Mouse (Mus musculus): ENCODE measurements at regions not wholly inside any gene's neighbourhood (a gene's known extent, or its start where the extent isn't known, plus 50 kb on each side); places are given as distances from the start of the nearest gene placed in this dataset.

GRCm38 (mm10) chr6:95939052-95939451 lies 173.9 kb upstream of the Fam19a1 start:
- H3K9ac ChIP-seq: no peak overlapping the region
- H3K36me3 ChIP-seq: no peaks in the 10 kb centered on the region
- WGBS: 39% methylated on average over 4 of the region's 4 CpGs
- H3K27me3 ChIP-seq: no peaks in the 10 kb centered on the region
- H3K4me3 ChIP-seq: no peak overlapping the region
- peak; percentile 80; the same call in 1 of the 2 replicates for ATAC-seq (ENCODE audit: borderline replicate concordance, extremely low read depth, low FRiP score, low TSS enrichment)
- H3K4me1 ChIP-seq: peaks cover 7% of the 10 kb centered on the region; the same call in 1 of the 2 replicates
- H3K4me2 ChIP-seq: no peak overlapping the region
- no peaks in the 10 kb centered on the region for H3K9me3 ChIP-seq
- H3K27ac ChIP-seq: no peak overlapping the region

GRCm38 (mm10) chr6:95960745-95961144 lies 152.2 kb upstream of the Fam19a1 start:
- no peak overlapping the region for H3K27ac ChIP-seq
- 84% methylated on average over 1 of the region's 1 CpGs for WGBS
- ATAC-seq (ENCODE audit: borderline replicate concordance, extremely low read depth, low FRiP score, low TSS enrichment): no peak

GRCm38 (mm10) chr6:95966231-95966630 lies 146.7 kb upstream of the Fam19a1 start:
- H3K27ac ChIP-seq: no peak overlapping the region
- no peaks in the 10 kb centered on the region for H3K36me3 ChIP-seq
- H3K9me3 ChIP-seq: no peaks in the 10 kb centered on the region
- no peak overlapping the region for H3K9ac ChIP-seq
- H3K4me3 ChIP-seq: no peak overlapping the region
- no peak for ATAC-seq (ENCODE audit: borderline replicate concordance, extremely low read depth, low FRiP score, low TSS enrichment)
- 34% methylated on average over 2 of the region's 2 CpGs for WGBS
- no peak overlapping the region for H3K4me2 ChIP-seq
- H3K27me3 ChIP-seq: no peaks in the 10 kb centered on the region
- no peaks in the 10 kb centered on the region for H3K4me1 ChIP-seq

More at GRCm38 (mm10) chr6:95960745-95961144, 152.2 kb upstream of the Fam19a1 start:
- H3K4me3 ChIP-seq: no peak overlapping the region
- no peaks in the 10 kb centered on the region for H3K9me3 ChIP-seq
- H3K4me1 ChIP-seq: no peaks in the 10 kb centered on the region
- no peaks in the 10 kb centered on the region for H3K36me3 ChIP-seq
- H3K9ac ChIP-seq: no peak overlapping the region
- no peak overlapping the region for H3K4me2 ChIP-seq
- H3K27me3 ChIP-seq: no peaks in the 10 kb centered on the region

- WGBS: 88% methylated on average over 2 of the region's 2 CpGs
- no peaks in the 10 kb centered on the region for H3K4me1 ChIP-seq
- no peak overlapping the region for H3K4me2 ChIP-seq
- H3K9me3 ChIP-seq: no peaks in the 10 kb centered on the region
- no peak overlapping the region for H3K27ac ChIP-seq
- no peak for ATAC-seq (ENCODE audit: borderline replicate concordance, extremely low read depth, low FRiP score, low TSS enrichment)
- no peak overlapping the region for H3K4me3 ChIP-seq
- H3K36me3 ChIP-seq: no peaks in the 10 kb centered on the region
- no peaks in the 10 kb centered on the region for H3K27me3 ChIP-seq
- no peak overlapping the region for H3K9ac ChIP-seq
Observed at GRCm38 (mm10) chr6:95975994-95976393, 137.0 kb upstream of the Fam19a1 start.

GRCm38 (mm10) chr6:95997037-95997436 lies 115.9 kb upstream of the Fam19a1 start:
- Histone ChIP-seq H3K4me1 (peaks cover 7% of the 10 kb centered on the region; the same call in 1 of the 2 replicates), H3K4me3 (no peak overlapping the region), H3K4me2 (no peak overlapping the region), H3K27ac (0 out of 2 replicates have a peak overlapping the region, but pooled peaks have one; percentile 22), H3K9me3 (no peaks in the 10 kb centered on the region), H3K9ac (no peak overlapping the region), H3K27me3 (no peaks in the 10 kb centered on the region), H3K36me3 (no peaks in the 10 kb centered on the region)
- ATAC-seq (ENCODE audit: borderline replicate concordance, extremely low read depth, low FRiP score, low TSS enrichment): no peak
- 73% methylated on average over 2 of the region's 2 CpGs for WGBS

- WGBS: 21% methylated on average over 3 of the region's 3 CpGs
- H3K4me1 ChIP-seq: peaks cover 7% of the 10 kb centered on the region; the same call in 1 of the 2 replicates
- H3K27me3 ChIP-seq: no peaks in the 10 kb centered on the region
- H3K36me3 ChIP-seq: no peaks in the 10 kb centered on the region
- no peak overlapping the region for H3K4me2 ChIP-seq
- no peak overlapping the region for H3K9ac ChIP-seq
- peak overlapping the region; percentile 22; the same call in 1 of the 2 replicates for H3K27ac ChIP-seq
- no peak for ATAC-seq (ENCODE audit: borderline replicate concordance, extremely low read depth, low FRiP score, low TSS enrichment)
- H3K9me3 ChIP-seq: no peaks in the 10 kb centered on the region
- H3K4me3 ChIP-seq: no peak overlapping the region
Observed at GRCm38 (mm10) chr6:95997741-95998140, 115.2 kb upstream of the Fam19a1 start.

GRCm38 (mm10) chr6:95999441-95999840 lies 113.5 kb upstream of the Fam19a1 start:
- no peak overlapping the region for H3K9ac ChIP-seq
- H3K4me1 ChIP-seq: peaks cover 7% of the 10 kb centered on the region; the same call in 1 of the 2 replicates
- H3K27ac ChIP-seq: no peak overlapping the region
- H3K4me3 ChIP-seq: no peak overlapping the region
- ATAC-seq (ENCODE audit: borderline replicate concordance, extremely low read depth, low FRiP score, low TSS enrichment): no peak
- 61% methylated on average over 5 of the region's 5 CpGs for WGBS
- no peak overlapping the region for H3K4me2 ChIP-seq
- H3K36me3 ChIP-seq: no peaks in the 10 kb centered on the region
- H3K9me3 ChIP-seq: no peaks in the 10 kb centered on the region
- no peaks in the 10 kb centered on the region for H3K27me3 ChIP-seq

- 77% methylated on average over 10 of the region's 10 CpGs for WGBS
- no peak for ATAC-seq (ENCODE audit: borderline replicate concordance, extremely low read depth, low FRiP score, low TSS enrichment)
Observed at GRCm38 (mm10) chr6:96000011-96000476, 112.9 kb upstream of the Fam19a1 start.

GRCm38 (mm10) chr6:96011299-96011698 lies 101.7 kb upstream of the Fam19a1 start:
- no peak overlapping the region for H3K4me3 ChIP-seq
- H3K9me3 ChIP-seq: no peaks in the 10 kb centered on the region

More at GRCm38 (mm10) chr6:96000011-96000476, 112.9 kb upstream of the Fam19a1 start:
- no peak overlapping the region for H3K4me3 ChIP-seq
- no peak overlapping the region for H3K9ac ChIP-seq
- H3K9me3 ChIP-seq: no peaks in the 10 kb centered on the region
- no peak overlapping the region for H3K4me2 ChIP-seq
- H3K27ac ChIP-seq: no peak overlapping the region
- H3K4me1 ChIP-seq: peaks cover 7% of the 10 kb centered on the region; the same call in 1 of the 2 replicates
- H3K27me3 ChIP-seq: no peaks in the 10 kb centered on the region
- no peaks in the 10 kb centered on the region for H3K36me3 ChIP-seq

GRCm38 (mm10) chr6:96028022-96028704 lies 84.8 kb upstream of the Fam19a1 start:
- peaks cover 8% of the 10 kb centered on the region; the same call in 1 of the 2 replicates for H3K4me1 ChIP-seq
- H3K4me3 ChIP-seq: no peak overlapping the region
- peak overlapping the region; percentile 67 for H3K27ac ChIP-seq
- H3K9me3 ChIP-seq: no peaks in the 10 kb centered on the region
- 35% methylated on average over 7 of the region's 7 CpGs for WGBS
- no peaks in the 10 kb centered on the region for H3K36me3 ChIP-seq
- no peak overlapping the region; the same call in 1 of the 2 replicates for H3K4me2 ChIP-seq
- H3K9ac ChIP-seq: no peak overlapping the region
- ATAC-seq (ENCODE audit: borderline replicate concordance, extremely low read depth, low FRiP score, low TSS enrichment): peak; percentile 86; the same call in 1 of the 2 replicates
- no peaks in the 10 kb centered on the region for H3K27me3 ChIP-seq

More at GRCm38 (mm10) chr6:96011299-96011698, 101.7 kb upstream of the Fam19a1 start:
- Histone ChIP-seq H3K4me2 (no peak overlapping the region), H3K27ac (no peak overlapping the region), H3K9ac (no peak overlapping the region), H3K36me3 (no peaks in the 10 kb centered on the region), H3K27me3 (no peaks in the 10 kb centered on the region), H3K4me1 (no peaks in the 10 kb centered on the region)
- ATAC-seq (ENCODE audit: borderline replicate concordance, extremely low read depth, low FRiP score, low TSS enrichment): no peak
- WGBS: 61% methylated on average over 5 of the region's 5 CpGs

GRCm38 (mm10) chr6:96043711-96044110 lies 69.2 kb upstream of the Fam19a1 start:
- Histone ChIP-seq H3K9me3 (no peaks in the 10 kb centered on the region), H3K27me3 (no peaks in the 10 kb centered on the region), H3K27ac (no peak overlapping the region), H3K4me2 (0 out of 2 replicates have a peak overlapping the region, but pooled peaks have one; percentile 22), H3K4me1 (no peaks in the 10 kb centered on the region; the same call in 1 of the 2 replicates), H3K36me3 (no peaks in the 10 kb centered on the region), H3K4me3 (no peak overlapping the region), H3K9ac (no peak overlapping the region)
- WGBS: 39% methylated on average over 4 of the region's 4 CpGs
- no peak for ATAC-seq (ENCODE audit: borderline replicate concordance, extremely low read depth, low FRiP score, low TSS enrichment)

- no peaks in the 10 kb centered on the region for H3K36me3 ChIP-seq
- H3K27ac ChIP-seq: no peak overlapping the region
- no peak overlapping the region for H3K4me2 ChIP-seq
- no peaks in the 10 kb centered on the region for H3K4me1 ChIP-seq
- H3K27me3 ChIP-seq: no peaks in the 10 kb centered on the region
- H3K9ac ChIP-seq: no peak overlapping the region
- no peak for ATAC-seq (ENCODE audit: borderline replicate concordance, extremely low read depth, low FRiP score, low TSS enrichment)
- H3K9me3 ChIP-seq: no peaks in the 10 kb centered on the region
- WGBS: 83% methylated on average over 4 of the region's 4 CpGs
- no peak overlapping the region for H3K4me3 ChIP-seq
Observed at GRCm38 (mm10) chr6:96053476-96053875, 59.5 kb upstream of the Fam19a1 start.
